Mouse (Mus musculus) kidney, embryonic 16.5 days (tissue): ENCODE measurements around the gene Olfr286. TPM values are rescaled to one million over a fixed set of nuclear protein-coding genes. Genes with fewer than 3 reads are reported as not detected.

ENCODE experiments used
- polyA plus RNA-seq: library from polyadenylated mRNA; unstranded; fragments of >200 nt; fragmentation: Nextera tagmentation; extraction: Ambion mirVana; gene quantifications from 2 replicates; pipeline ENCODE4 v1.2.1, GENCODE M21; 2015

The Olfr286 gene
- polyA plus RNA-seq, 1 experiment from 2014 or later: not detected

Other genes starting within 250 kb of the Olfr286 start
- gene Col2a1, start 229.8 kb downstream of the Olfr286 start, polyA plus RNA-seq: 19.0 and 19.5 TPM in 2 replicates
- 45.7 and 45.8 TPM in 2 replicates for gene Pfkm, start 141.9 kb downstream of the Olfr286 start, polyA plus RNA-seq
- 29.9 and 31.3 TPM in 2 replicates for gene Senp1, start 140.7 kb downstream of the Olfr286 start, polyA plus RNA-seq
- gene Asb8, start 68.8 kb downstream of the Olfr286 start, polyA plus RNA-seq: 59.6 and 60.2 TPM in 2 replicates
- 1.8 and 2.1 TPM in 2 replicates for gene Ccdc184, start 67.3 kb downstream of the Olfr286 start, polyA plus RNA-seq
- gene Olfr288, start 38.9 kb downstream of the Olfr286 start, polyA plus RNA-seq: not detected in 2 replicates
- gene Gm44579, start 13.5 kb downstream of the Olfr286 start, polyA plus RNA-seq: not detected in 2 replicates
- gene Olfr287, start 13.4 kb downstream of the Olfr286 start, polyA plus RNA-seq: not detected in 2 replicates
- gene H1fnt, start 22.8 kb upstream of the Olfr286 start, polyA plus RNA-seq: not detected in 2 replicates
- 2.2 and 2.3 TPM in 2 replicates for gene Zfp641, start 61.7 kb upstream of the Olfr286 start, polyA plus RNA-seq
- not detected in 2 replicates for gene Olfr285, start 82.9 kb upstream of the Olfr286 start, polyA plus RNA-seq
- not detected in 2 replicates for gene Olfr284, start 106.5 kb upstream of the Olfr286 start, polyA plus RNA-seq
- gene Olfr283, start 146.5 kb upstream of the Olfr286 start, polyA plus RNA-seq: not detected in 2 replicates
- gene Olfr282, start 196.8 kb upstream of the Olfr286 start, polyA plus RNA-seq: not detected in 2 replicates
- not detected in 2 replicates for gene Olfr281, start 218.1 kb upstream of the Olfr286 start, polyA plus RNA-seq
- gene OR5BS1P, start 235.4 kb upstream of the Olfr286 start, polyA plus RNA-seq: not detected in 2 replicates
- gene Lalba, start 248.3 kb upstream of the Olfr286 start, polyA plus RNA-seq: 0.21 and 0.55 TPM in 2 replicates